Mouse (Mus musculus) skeletal muscle tissue, adult 2 months (tissue): Measurements from ENCODE around the gene 4930402F06Rik.

Experiments used
- DNase-seq: peaks from one replicate; pipeline ENCODE4 v3.0.0-alpha.2; 2012; ENCODE audit warnings: low read depth, low spot score

The 4930402F06Rik gene

DNA sequence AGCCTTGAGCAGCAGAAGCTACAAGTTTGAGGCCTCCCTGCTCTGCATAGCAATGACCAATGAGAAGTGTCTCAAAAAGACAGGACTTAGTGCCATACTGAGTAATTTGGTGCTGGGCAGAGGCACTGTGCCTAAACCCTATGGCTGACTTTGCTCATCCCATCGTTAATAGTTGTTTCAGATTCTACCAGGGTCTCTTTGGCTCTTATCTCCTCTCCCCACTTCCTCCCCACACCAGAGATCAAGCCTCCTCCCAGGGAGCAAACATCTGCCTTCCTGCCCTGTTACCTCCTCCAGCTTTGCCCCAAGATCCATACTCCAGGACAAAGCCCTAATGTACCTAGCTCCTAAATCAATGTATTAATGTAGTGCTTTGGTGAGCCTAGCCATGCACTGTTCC lies 20.3 kb upstream of the 4930402F06Rik start:
- DNase-seq: no peak

DNA sequence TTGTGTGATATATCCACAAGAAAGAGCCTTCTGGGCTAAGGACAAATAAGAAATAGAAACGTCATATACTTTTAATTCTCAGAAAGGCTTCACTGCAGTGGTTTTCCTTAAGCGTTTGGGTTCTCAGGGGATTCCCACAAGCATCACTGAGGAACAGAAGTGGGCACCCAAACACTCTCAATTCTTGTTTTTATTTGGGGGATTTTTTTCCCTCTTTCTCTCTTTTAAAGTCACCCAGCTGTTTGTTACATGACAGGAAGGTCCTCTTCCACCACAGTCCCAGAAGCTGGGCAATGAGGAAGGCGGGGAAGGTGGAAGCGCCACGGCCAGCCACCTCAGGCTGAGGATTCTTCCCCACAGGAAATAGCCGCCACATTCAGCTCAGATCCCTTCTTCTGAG lies 19.5 kb upstream of the 4930402F06Rik start:
- DNase-seq: no peak

GRCm38 (mm10) chr2:35412810-35413209 lies 15.8 kb upstream of the 4930402F06Rik start:
- no peak for DNase-seq

DNA sequence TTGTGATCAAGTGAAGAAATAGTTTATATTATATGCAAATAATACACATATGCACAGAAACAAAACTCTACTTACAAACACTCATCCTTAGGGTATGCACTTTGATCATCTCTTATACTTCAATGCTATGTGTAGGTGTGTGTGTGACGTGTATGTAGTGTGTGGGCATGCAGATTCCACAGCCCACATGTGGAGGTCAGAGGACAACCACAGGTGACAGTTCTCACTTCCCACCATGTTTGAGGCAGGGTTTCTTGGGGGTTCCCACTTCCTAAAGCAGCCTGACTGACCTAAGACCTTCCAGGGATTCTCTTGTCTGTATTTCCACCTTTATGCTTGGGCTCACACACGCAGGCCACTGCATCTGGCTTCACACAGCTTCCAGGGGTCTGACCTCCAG lies 15.3 kb upstream of the 4930402F06Rik start:
- DNase-seq: no peak

GRCm38 (mm10) chr2:35411640-35412190 lies 14.7 kb upstream of the 4930402F06Rik start:
- DNase-seq: no peak

GRCm38 (mm10) chr2:35409466-35409865 lies 12.5 kb upstream of the 4930402F06Rik start:
- DNase-seq: no peak

- no peak for DNase-seq
Measured at GRCm38 (mm10) chr2:35408409-35409110, 11.6 kb upstream of the 4930402F06Rik start.

DNA sequence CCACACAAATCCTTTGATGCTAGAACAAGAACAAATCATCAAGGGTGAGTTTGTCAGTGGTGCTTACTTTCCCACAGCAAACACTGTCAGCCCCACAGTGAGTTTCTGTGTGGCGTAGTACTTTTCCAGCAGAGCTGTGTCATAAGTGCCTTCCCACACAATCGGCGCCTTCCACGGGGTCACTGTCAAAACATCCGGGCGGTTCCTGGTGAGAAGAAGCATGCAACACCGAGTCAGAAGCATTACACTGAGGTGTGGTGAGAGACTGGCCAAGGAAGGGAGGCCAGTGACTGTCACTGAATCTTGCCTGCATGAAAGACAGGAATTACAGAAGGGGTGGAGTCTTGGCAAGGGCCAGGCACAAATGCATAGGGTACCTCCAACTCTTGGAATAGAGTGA lies 10.9 kb upstream of the 4930402F06Rik start:
- no peak for DNase-seq

DNA sequence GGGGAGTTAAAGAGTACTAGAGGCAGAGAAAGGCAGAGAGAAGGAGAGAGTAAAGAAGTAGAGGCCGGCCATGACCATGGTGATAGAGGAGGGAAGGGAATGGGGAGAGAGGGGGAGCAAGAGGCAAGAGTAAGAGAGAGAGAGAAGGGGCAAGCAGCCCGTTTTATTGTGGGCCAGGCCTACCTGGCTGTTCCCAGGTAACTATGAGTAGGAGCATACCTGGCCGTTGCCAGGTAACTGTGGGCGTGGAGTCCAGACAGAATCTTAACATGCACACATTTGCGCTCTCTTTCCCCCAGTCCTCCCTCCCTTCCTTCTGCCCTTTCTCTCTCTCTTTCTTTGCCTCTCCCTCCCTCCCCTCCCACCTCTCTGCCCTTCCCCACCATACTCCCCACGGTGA lies 10.3 kb upstream of the 4930402F06Rik start:
- no peak for DNase-seq

- DNase-seq: no peak
Measured at GRCm38 (mm10) chr2:35406611-35407010, 9.6 kb upstream of the 4930402F06Rik start.

GRCm38 (mm10) chr2:35402391-35402790 lies 5.4 kb upstream of the 4930402F06Rik start:
- DNase-seq: no peak

GRCm38 (mm10) chr2:35400739-35401138 lies 3.8 kb upstream of the 4930402F06Rik start:
- no peak for DNase-seq

GRCm38 (mm10) chr2:35398184-35398828 lies 1.3 kb upstream of the 4930402F06Rik start:
- DNase-seq: no peak

DNA sequence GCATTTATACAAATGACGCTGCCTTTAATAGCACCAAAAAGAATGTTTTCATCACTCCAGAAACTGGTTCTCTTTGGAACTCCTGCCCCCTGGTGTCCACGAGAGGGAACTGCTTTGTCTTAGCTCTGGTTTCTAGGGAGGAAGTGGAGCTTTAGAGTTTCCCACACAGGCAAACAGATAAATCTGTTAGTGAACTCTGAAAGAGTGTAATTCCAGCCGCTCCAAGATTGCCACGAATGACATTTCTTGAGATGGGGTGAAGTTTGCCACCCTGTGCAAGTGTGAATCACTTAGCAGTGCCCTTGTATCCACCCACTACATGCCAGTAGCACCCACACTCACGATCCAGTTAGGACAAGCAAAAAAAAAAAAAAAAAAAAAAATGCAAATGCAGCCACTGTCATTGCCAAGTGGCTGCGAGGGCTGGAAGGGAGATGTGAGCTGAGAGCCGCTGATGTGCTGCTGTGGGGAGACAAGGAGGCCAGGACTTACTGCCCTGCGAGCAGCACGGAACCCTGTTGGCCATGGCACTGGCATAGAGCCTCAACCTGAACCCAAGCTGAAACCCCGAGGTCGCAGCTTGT lies 707 bp upstream of the 4930402F06Rik start:
- peak; percentile 45 for DNase-seq

DNA sequence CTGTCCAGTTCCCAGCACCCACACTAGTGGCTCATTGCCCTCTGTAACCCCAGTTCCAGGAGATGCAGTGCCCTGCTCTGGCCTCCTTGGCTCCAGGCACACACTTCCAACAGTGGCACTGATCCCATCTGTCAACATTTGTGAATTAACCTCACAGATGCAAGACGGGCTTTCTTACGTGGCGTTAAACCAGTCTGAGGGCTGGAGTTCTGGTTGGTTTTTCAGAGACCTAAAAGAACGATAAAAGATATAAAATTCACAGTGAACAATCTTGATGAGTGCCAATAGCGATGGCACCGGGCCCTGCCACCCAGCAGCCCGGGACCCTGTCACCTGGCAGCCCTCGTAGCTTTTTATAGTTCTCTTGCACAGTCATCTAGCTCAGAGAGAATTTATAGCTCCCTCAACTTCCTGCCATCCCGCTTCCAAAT lies 11.5 kb downstream of the 4930402F06Rik start:
- DNase-seq: peak; percentile 44

- no peak for DNase-seq
Measured at GRCm38 (mm10) chr2:35379306-35379705, 17.7 kb downstream of the 4930402F06Rik start.

DNA sequence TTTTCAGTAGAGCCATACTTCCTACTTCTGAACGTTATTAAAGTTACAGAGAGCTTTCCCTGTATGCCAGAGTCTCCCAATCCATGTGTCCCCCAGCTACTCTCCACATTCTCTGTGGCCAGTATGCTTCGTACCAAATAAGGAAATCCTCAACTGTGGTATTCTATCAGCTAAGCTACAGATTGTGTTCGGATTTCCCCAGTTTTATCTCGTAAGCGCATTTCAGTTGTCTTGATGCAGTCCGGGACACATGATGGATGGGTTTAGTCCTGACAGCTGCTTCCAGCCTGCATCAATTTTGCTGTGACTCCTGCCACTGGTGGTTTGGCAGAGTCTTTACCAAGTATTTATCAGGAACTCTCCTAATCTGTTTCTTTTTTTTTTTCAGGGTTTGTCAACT lies 19.4 kb downstream of the 4930402F06Rik start:
- no peak for DNase-seq

DNA sequence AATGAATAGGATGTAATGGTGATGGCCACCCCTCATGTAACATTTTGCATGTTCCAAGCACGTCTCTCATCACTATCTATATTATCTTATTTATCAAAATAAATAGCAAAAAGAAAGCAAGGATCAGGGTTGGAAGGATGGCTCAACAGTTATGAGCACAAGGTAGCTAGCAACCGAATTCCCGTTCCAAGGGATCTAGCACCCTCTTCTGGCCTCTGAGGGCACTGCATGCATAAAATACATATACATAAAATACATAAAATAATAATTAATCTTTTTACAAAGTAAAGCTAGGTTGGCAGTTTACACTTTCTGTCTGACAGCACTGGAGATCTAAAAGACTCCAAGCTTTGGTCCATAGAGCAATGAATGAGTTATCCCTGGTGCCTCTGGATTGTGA lies 24.0 kb downstream of the 4930402F06Rik start:
- DNase-seq: no peak

DNA sequence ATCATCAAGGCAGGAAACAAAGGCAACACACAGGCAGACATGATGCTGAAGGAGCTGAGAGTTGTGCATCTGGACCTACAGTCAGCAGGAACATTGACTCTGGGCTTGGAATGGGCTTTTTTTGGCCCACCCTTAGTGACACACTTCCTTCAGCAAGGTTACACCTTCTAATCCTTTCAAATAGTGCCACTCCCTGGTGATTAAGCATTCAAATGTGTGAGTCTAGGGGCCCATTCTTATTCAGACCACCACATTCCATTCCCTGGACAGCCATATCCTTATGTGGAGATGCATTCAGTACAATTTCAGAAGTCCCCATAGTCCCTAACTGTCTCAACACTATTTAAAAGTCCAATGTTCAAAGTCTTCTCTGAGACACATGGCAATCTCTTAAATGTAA lies 26.3 kb downstream of the 4930402F06Rik start:
- DNase-seq: no peak

DNA sequence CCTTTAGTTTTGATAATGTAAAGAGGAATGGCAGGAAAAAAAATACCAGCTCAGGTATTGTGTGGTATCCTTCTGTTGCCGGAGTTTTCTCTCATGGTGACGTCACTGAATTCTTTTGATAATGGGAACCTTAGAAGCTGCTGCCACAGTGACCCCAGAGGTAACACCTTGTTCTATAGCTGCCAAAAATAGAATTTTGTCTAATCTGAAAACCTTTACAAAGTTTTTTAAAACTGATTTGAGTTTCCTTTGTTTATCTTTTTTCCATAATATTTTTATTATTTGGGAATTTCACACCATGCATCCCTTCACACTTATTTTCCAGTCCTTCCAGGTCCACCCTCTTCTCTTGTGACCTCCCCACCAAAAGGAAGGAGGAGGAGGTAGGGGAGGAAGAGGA lies 29.3 kb downstream of the 4930402F06Rik start, which contains the start of gene 4930568D16Rik:
TSS of gene 4930568D16Rik (minus strand) at position 101 of the 400 bp plus-strand sequence.
- DNase-seq: no peak

- peak; percentile 43 for DNase-seq
Measured at GRCm38 (mm10) chr2:35349184-35349583, 47.8 kb downstream of the 4930402F06Rik start.

- no peak for DNase-seq
Measured at GRCm38 (mm10) chr2:35345984-35346383, 51.0 kb downstream of the 4930402F06Rik start.
